Mouse (Mus musculus) c-Kit-positive CD71-positive TER-119-negative erythroid progenitor cells, embryonic 14.5 days (primary cell): ENCODE results near the gene Immp2l.
A peak's percentile ranks its signal among the peaks of the same experiment; 100 is the strongest.

Experiments
- DNase-seq: peaks from one replicate; pipeline ENCODE4 v3.0.0-alpha.2; 2013; ENCODE audit warnings: low read depth

The Immp2l gene

GRCm38 (mm10) chr12:41050945-41051344 lies 27.1 kb downstream of the Immp2l start:
- DNase-seq = peak; percentile 11

- DNase-seq = no peak
Observed at GRCm38 (mm10) chr12:41052897-41053296, 29.0 kb downstream of the Immp2l start.

GRCm38 (mm10) chr12:41054006-41054791 lies 30.3 kb downstream of the Immp2l start:
- DNase-seq = no peak

- no peak for DNase-seq
Observed at GRCm38 (mm10) chr12:41055941-41056340, 32.1 kb downstream of the Immp2l start.

- no peak for DNase-seq
Observed at GRCm38 (mm10) chr12:41063281-41063680, 39.4 kb downstream of the Immp2l start.

- DNase-seq = no peak
Observed at GRCm38 (mm10) chr12:41081843-41082242, 58.0 kb downstream of the Immp2l start.

GRCm38 (mm10) chr12:41084370-41085089 lies 60.6 kb downstream of the Immp2l start:
- peak; percentile 60 for DNase-seq

GRCm38 (mm10) chr12:41089931-41090366 lies 66.1 kb downstream of the Immp2l start:
- DNase-seq = no peak

- DNase-seq = no peak
Observed at GRCm38 (mm10) chr12:41090771-41091170, 66.9 kb downstream of the Immp2l start.

- no peak for DNase-seq
Observed at GRCm38 (mm10) chr12:41091316-41091715, 67.4 kb downstream of the Immp2l start.

GRCm38 (mm10) chr12:41096045-41096444 lies 72.2 kb downstream of the Immp2l start:
- DNase-seq = no peak

- peak; percentile 30 for DNase-seq
Observed at GRCm38 (mm10) chr12:41097406-41097805, 73.5 kb downstream of the Immp2l start.

- DNase-seq = no peak
Observed at GRCm38 (mm10) chr12:41109011-41109410, 85.1 kb downstream of the Immp2l start.

GRCm38 (mm10) chr12:41111456-41111855 lies 87.6 kb downstream of the Immp2l start:
- DNase-seq = peak; percentile 44

GRCm38 (mm10) chr12:41112137-41112536 lies 88.2 kb downstream of the Immp2l start:
- DNase-seq = peak; percentile 60

- DNase-seq = no peak
Observed at GRCm38 (mm10) chr12:41118358-41118757, 94.5 kb downstream of the Immp2l start.

- DNase-seq = peak; percentile 19
Observed at GRCm38 (mm10) chr12:41119657-41120056, 95.8 kb downstream of the Immp2l start.

- no peak for DNase-seq
Observed at GRCm38 (mm10) chr12:41123207-41123606, 99.3 kb downstream of the Immp2l start.

GRCm38 (mm10) chr12:41134885-41135284 lies 111.0 kb downstream of the Immp2l start:
- DNase-seq = no peak

- DNase-seq = no peak
Observed at GRCm38 (mm10) chr12:41159543-41159942, 135.7 kb downstream of the Immp2l start.

GRCm38 (mm10) chr12:41167802-41168201 lies 143.9 kb downstream of the Immp2l start:
- DNase-seq = no peak

- no peak for DNase-seq
Observed at GRCm38 (mm10) chr12:41170051-41170450, 146.2 kb downstream of the Immp2l start.

GRCm38 (mm10) chr12:41182856-41183255 lies 159.0 kb downstream of the Immp2l start:
- no peak for DNase-seq
